Mouse (Mus musculus) brain, embryonic 14.5 days (tissue): ENCODE measurements around the gene Rabif.

Experiments
- CTCF ChIP-seq: fragments of 200-500 bp; IDR thresholded peaks from 2 replicates; pipeline ENCODE4 v1.5.1; 2012; ENCODE audit warnings: inconsistent platforms, mild to moderate bottlenecking, moderate library complexity, borderline replicate concordance; ENCODE audit not compliant: insufficient read depth, insufficient read length; ENCODE audit errors: extremely low read depth
- POLR2A ChIP-seq: fragments of 200-500 bp; IDR thresholded peaks from 2 replicates; pipeline ENCODE4 v1.6.1; 2012; ENCODE audit warnings: mild to moderate bottlenecking, inconsistent platforms, borderline replicate concordance; ENCODE audit not compliant: poor library complexity, insufficient read depth, insufficient read length, severe bottlenecking; ENCODE audit errors: extremely low read depth

GRCm38 (mm10) chr1:134458139-134458727 lies 36.2 kb upstream of the Rabif start:
- TF ChIP-seq POLR2A: no peak
- no peak for TF ChIP-seq CTCF
